Mouse (Mus musculus) liver, embryonic 15.5 days (tissue): ENCODE results near the gene Acan. TPM values are rescaled to one million over a fixed set of nuclear protein-coding genes. Genes with fewer than 3 reads are reported as not detected.

Source experiments
- ATAC-seq: fragments of 200-750 bp; cut with Nextera tagmentation; 2 replicates; pipeline ENCODE4 v1.8.0; 2017; ENCODE audit warnings: moderate number of reproducible peaks, mild to moderate bottlenecking, moderate library complexity; ENCODE audit not compliant: insufficient read depth
- H3K27ac ChIP-seq: fragments of 300-500 bp; sonication (generic); replicated peaks from 2 replicates; pipeline ENCODE4 v1.5.1; 2015; ENCODE audit warnings: mild to moderate bottlenecking, inconsistent platforms
- H3K27me3 ChIP-seq: fragments of 300-500 bp; sonication (generic); 2 replicates; pipeline ENCODE4 v1.6.1; 2015; ENCODE audit warnings: mild to moderate bottlenecking, inconsistent platforms
- H3K36me3 ChIP-seq: fragments of 300-500 bp; sonication (generic); replicated peaks from 2 replicates; pipeline ENCODE4 v1.6.1; 2015; ENCODE audit warnings: moderate library complexity, mild to moderate bottlenecking, inconsistent platforms
- H3K4me1 ChIP-seq: fragments of 300-500 bp; sonication (generic); replicated peaks from 2 replicates; pipeline ENCODE4 v1.6.1; 2015; ENCODE audit warnings: inconsistent platforms
- H3K4me2 ChIP-seq: fragments of 300-500 bp; sonication (generic); 2 replicates; pipeline ENCODE4 v1.6.1; 2015; ENCODE audit warnings: moderate library complexity, mild to moderate bottlenecking, inconsistent platforms
- H3K4me3 ChIP-seq: fragments of 300-500 bp; sonication (generic); replicated peaks from 2 replicates; pipeline ENCODE4 v1.5.1; 2015; ENCODE audit warnings: mild to moderate bottlenecking, inconsistent platforms
- H3K9ac ChIP-seq: fragments of 300-500 bp; sonication (generic); 2 replicates; pipeline ENCODE4 v1.6.1; 2015; ENCODE audit warnings: moderate library complexity, mild to moderate bottlenecking, inconsistent platforms
- H3K9me3 ChIP-seq: fragments of 300-500 bp; sonication (generic); replicated peaks from 2 replicates; pipeline ENCODE4 v1.6.1; 2016; ENCODE audit warnings: inconsistent platforms
- WGBS: fragments of 180-500 bp; shearing (Covaris S2); methylation state at CpG from one replicate; pipeline ENCODE4 v1.1.7; 2015; ENCODE audit warnings: mixed read lengths; ENCODE audit not compliant: insufficient replicate concordance; 5-methylcytosine and 5-hydroxymethylcytosine counted together
- polyA plus RNA-seq: library from polyadenylated mRNA; unstranded; fragments of >200 nt; fragmentation: Nextera tagmentation; extraction: Ambion mirVana; gene quantifications from 2 replicates; pipeline ENCODE4 v1.2.1, GENCODE M21; 2015

The Acan gene
- polyA plus RNA-seq, 1 experiment from 2014 or later = 0.33 TPM

DNA sequence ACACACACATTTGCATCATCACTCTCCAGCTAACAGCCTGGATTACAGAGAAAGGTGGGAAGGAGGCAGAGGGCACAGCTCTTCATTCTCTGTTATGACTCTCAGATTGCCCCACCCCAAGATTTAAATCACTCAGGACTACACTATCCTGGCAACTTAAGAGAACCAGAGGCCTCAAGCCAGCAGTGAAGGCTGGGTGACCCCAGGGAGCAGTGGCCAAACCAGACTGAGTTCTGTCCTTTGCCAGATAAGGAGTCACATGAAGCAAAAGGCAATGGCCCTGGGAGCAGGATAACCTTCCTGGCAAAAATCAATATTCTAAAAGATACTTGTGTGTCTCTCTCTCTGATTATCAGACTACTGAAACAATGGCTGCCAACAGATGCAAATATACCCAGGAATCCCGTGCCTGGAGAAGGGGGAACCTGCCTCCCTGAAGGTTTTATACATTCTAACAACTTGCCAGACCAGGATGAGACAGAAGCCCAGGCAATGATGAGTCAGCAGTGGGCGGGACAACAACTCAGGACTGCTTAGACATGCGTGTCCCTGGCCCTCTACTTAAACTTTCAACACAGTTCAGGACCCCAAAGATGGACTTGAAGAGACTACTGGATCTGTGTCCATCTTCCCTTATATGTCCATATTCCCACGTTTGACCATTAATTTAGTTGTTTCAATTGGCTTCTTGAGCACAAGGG lies 86.8 kb downstream of the Acan start:
- H3K4me1 ChIP-seq = no peaks in the 10 kb centered on the region
- H3K4me2 ChIP-seq = no peak overlapping the region
- no peak overlapping the region for H3K9ac ChIP-seq
- no peak overlapping the region for H3K4me3 ChIP-seq
- H3K27ac ChIP-seq = no peak overlapping the region
- WGBS = 21% methylated on average over 4 of the region's 4 CpGs
- H3K27me3 ChIP-seq = no peaks in the 10 kb centered on the region
- no peaks in the 10 kb centered on the region for H3K36me3 ChIP-seq
- H3K9me3 ChIP-seq = no peaks in the 10 kb centered on the region
- ATAC-seq = no peak

DNA sequence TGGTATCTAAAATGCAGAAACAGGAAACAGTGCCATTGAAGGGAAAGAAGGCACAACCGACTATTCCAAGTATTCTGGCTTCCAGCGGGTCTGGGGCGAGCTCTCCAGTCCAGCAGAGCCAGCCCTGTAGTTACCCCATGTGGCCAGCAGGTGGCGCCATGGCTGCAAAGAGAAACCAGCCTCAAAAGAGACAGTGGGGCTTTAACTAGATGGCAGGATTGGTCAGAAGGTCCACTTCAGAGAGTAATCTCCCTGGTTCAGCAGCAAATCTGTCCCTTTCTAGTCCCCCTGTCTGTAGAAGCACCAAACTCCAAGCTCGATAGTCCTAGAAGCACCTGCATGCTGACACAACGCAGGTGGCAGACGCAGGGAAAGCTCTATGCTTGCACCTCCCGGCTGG lies 87.6 kb downstream of the Acan start:
- H3K36me3 ChIP-seq = no peaks in the 10 kb centered on the region
- 36% methylated on average over 8 of the region's 8 CpGs for WGBS
- ATAC-seq = no peak
- H3K4me2 ChIP-seq = no peak overlapping the region
- H3K27me3 ChIP-seq = no peaks in the 10 kb centered on the region
- H3K4me3 ChIP-seq = no peak overlapping the region
- no peak overlapping the region for H3K27ac ChIP-seq
- H3K9me3 ChIP-seq = no peaks in the 10 kb centered on the region
- no peaks in the 10 kb centered on the region for H3K4me1 ChIP-seq
- H3K9ac ChIP-seq = no peak overlapping the region

DNA sequence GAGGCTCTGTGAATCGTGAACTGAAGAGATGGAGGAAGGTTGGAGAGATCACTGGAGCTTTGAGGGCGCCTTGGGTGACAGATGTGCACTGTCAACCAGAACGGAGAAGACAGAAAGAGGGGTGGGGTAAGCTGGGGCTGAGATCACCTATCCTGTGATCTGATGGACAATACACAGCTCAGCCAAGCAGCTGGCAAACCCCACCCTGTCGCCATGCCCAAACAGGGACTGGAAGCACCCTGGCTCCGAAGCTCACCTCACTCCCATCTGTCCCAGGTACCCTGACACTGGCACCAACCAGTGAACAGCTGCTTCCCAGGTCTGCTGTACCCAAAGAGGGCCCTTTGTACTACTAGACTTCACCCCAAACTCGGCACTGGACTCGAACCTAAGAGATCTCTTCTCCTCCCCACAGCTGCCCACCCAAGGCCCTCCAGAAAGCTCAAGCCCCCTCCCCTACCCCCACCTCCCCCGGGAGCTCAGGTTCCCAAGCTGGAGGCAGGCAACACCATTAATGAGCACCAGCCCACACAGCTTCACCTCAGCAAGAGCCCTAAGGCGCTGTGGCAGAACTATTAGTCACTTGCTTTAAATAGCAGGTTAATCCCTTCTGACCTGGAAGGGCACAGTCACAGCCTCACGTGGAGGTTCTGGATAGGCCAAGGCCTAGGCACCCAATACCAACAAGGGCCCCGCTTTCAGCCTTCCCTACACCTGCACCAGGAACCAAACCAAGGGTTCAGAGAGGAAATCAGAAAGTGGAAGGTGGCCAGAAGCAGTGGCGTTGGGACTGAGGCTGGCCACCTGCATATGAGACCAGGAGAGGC lies 93.9 kb downstream of the Acan start:
- H3K9ac ChIP-seq = no peak overlapping the region
- no peaks in the 10 kb centered on the region for H3K9me3 ChIP-seq
- no peak overlapping the region for H3K4me3 ChIP-seq
- ATAC-seq = no peak
- 59% methylated on average over 12 of the region's 12 CpGs for WGBS
- H3K27me3 ChIP-seq = no peaks in the 10 kb centered on the region
- H3K27ac ChIP-seq = no peak overlapping the region
- no peaks in the 10 kb centered on the region for H3K36me3 ChIP-seq
- peak overlapping the region; percentile 78 for H3K4me2 ChIP-seq
- peaks cover 25% of the 10 kb centered on the region for H3K4me1 ChIP-seq

DNA sequence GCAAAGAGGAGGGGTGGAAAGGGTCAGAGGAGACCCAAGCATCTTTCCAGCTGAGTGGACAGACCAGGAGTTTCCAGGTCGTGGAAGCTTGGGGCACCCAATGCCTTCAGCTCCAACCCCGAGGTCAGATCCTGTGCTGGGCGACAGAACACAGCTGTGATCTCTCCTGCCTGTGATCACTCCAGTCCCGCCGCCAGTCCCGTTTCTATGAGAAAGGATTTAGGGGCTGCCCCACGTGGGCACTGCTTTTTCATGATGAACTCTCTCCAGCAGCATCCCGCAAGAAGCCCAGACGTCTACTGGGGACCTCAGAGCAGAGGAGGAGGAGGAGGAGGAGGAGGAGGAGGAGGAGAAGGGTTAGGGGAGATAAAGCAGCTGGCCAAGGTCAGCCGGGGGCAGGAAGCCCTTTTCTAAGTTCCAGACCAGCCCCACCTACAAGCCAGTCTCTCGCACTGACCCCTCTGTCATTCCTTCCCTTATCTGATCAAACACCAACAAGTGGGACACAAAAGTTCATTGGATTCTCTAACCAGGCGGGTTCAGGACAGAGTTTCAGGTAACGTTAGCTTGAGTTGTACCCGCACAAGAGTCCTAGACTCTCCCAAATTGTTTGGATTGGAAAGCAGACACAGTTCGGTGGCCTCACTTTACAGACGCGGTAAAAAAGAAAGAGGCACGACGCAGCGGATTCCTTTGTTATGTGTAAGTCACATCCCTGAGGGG lies 94.8 kb downstream of the Acan start:
- H3K4me3 ChIP-seq = peak overlapping the region; percentile 61
- peak overlapping the region; percentile 42; the same call in 1 of the 2 replicates for H3K9ac ChIP-seq
- H3K4me2 ChIP-seq = peak overlapping the region; percentile 78
- WGBS = 3% methylated on average over 20 of the region's 20 CpGs
- ATAC-seq = no peak
- no peaks in the 10 kb centered on the region for H3K9me3 ChIP-seq
- H3K27ac ChIP-seq = 0 out of 2 replicates have a peak overlapping the region, but pooled peaks have one; percentile 19
- peaks cover 25% of the 10 kb centered on the region for H3K4me1 ChIP-seq
- no peaks in the 10 kb centered on the region for H3K27me3 ChIP-seq
- no peaks in the 10 kb centered on the region for H3K36me3 ChIP-seq

DNA sequence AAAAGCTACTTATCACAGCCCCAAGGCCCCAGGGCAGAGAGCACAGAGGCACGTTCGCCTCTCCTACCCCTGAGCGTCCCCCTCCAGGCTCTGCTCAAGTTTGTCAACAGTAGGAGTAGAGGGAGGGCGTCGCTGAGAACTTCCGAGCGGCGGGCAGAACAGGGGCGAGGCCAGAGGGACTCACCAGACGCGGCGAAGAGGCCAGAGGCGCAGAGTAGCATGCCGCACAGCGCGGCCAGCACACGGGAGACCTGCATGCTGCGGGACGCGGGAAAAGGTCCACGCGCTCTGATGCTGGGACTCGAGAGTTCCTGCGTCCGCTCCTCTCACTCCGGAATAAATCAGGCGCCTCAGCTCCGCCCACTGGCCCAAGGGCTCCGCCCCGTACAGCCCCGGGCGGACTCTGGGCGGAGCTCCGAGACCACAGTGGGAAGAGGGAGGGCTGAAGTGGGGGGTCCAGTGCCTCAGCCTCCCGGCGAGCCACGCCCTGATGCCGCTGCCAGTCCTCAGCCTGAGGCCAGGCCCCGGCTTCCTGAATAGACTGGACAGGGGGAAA lies 95.5 kb downstream of the Acan start, which contains the start of gene Mfge8:
TSS of gene Mfge8 (minus strand) at position 350 of the 556 bp plus-strand sequence.
- Histone ChIP-seq H3K4me1 (peaks cover 25% of the 10 kb centered on the region), H3K9me3 (no peaks in the 10 kb centered on the region), H3K27me3 (no peaks in the 10 kb centered on the region), H3K27ac (0 out of 2 replicates have a peak within 1 kb of the TSS, but pooled peaks have one; percentile 19), H3K36me3 (no peaks in the 10 kb centered on the region), H3K9ac (peak within 1 kb of the TSS; percentile 42; the same call in 1 of the 2 replicates), H3K4me2 (peak within 1 kb of the TSS; percentile 78), H3K4me3 (peak within 1 kb of the TSS; percentile 61)
- ATAC-seq = peak; percentile 80
- WGBS = under 1% methylated on average over 39 of the region's 39 CpGs

DNA sequence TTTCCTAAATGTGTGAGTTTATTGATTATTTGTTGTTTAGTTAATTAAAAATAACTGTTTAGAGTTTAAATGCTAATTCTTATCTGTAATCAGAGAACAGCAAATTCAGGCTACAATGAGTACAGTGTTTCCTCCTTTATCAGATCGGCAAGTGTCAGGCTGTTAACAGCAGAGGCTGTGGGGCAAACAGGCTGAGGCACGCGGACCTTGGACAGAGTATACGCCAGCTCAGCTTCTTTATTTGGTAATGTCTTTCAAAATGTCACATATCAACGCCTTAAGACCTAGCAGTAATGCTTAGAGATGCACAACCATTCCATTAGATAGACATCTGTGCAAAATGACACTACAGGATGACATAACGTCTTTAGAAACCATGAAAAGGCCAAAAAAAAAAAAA lies 96.2 kb downstream of the Acan start:
- ATAC-seq = no peak

DNA sequence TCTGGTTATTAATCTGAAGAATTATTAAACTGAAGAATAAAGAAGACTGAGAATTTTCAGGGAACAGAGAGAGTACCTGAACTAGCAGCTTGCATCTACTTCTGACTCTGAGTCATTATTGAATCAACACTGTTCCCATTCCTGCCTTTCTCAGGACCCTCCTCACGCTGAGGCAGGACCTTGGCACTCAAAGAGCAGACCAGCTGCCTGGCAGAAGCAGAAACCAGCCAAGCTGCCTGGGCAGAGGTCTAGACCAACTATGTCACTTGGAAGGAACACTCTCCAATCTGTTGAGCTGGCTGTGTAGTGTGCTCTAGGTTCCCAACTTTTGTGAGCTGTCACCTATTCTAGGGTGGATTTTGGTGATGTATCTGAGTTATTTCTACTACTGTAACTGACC lies 106.1 kb downstream of the Acan start:
- H3K36me3 ChIP-seq = no peaks in the 10 kb centered on the region
- ATAC-seq = no peak
- H3K9me3 ChIP-seq = no peaks in the 10 kb centered on the region
- no peak overlapping the region for H3K4me2 ChIP-seq
- H3K27me3 ChIP-seq = no peaks in the 10 kb centered on the region
- no peak overlapping the region for H3K9ac ChIP-seq
- H3K27ac ChIP-seq = no peak overlapping the region
- no peak overlapping the region for H3K4me3 ChIP-seq
- no peaks in the 10 kb centered on the region for H3K4me1 ChIP-seq
- 41% methylated on average over 1 of the region's 1 CpGs for WGBS

More for the DNA sequence above, 96.2 kb downstream of the Acan start:
- H3K27ac ChIP-seq = no peak overlapping the region
- no peak overlapping the region for H3K9ac ChIP-seq
- peaks cover 25% of the 10 kb centered on the region for H3K4me1 ChIP-seq
- WGBS = 13% methylated on average over 6 of the region's 6 CpGs
- no peaks in the 10 kb centered on the region for H3K9me3 ChIP-seq
- no peak overlapping the region for H3K4me3 ChIP-seq
- no peaks in the 10 kb centered on the region for H3K27me3 ChIP-seq
- H3K36me3 ChIP-seq = no peaks in the 10 kb centered on the region
- peak overlapping the region; percentile 78; the same call in 1 of the 2 replicates for H3K4me2 ChIP-seq

Other genes starting within 250 kb of the Acan start
- 6.8 TPM in 2 replicates for gene Det1, start 206.2 kb upstream of the Acan start, polyA plus RNA-seq
- 15.9 and 19.3 TPM in 2 replicates for gene Aen, start 157.6 kb upstream of the Acan start, polyA plus RNA-seq
- 94.6 and 121 TPM in 2 replicates for gene Isg20, start 140.1 kb upstream of the Acan start, polyA plus RNA-seq
- gene Hapln3, start 77.5 kb downstream of the Acan start, polyA plus RNA-seq = 0.16 and 0.40 TPM in 2 replicates
- gene Mfge8, start 95.6 kb downstream of the Acan start, polyA plus RNA-seq = 82.5 and 90.8 TPM in 2 replicates
- 11.4 TPM in 2 replicates for gene Abhd2, start 219.7 kb downstream of the Acan start, polyA plus RNA-seq